8 mouse cellular contexts compared by ENCODE assay signal in the genomic region with DNA sequence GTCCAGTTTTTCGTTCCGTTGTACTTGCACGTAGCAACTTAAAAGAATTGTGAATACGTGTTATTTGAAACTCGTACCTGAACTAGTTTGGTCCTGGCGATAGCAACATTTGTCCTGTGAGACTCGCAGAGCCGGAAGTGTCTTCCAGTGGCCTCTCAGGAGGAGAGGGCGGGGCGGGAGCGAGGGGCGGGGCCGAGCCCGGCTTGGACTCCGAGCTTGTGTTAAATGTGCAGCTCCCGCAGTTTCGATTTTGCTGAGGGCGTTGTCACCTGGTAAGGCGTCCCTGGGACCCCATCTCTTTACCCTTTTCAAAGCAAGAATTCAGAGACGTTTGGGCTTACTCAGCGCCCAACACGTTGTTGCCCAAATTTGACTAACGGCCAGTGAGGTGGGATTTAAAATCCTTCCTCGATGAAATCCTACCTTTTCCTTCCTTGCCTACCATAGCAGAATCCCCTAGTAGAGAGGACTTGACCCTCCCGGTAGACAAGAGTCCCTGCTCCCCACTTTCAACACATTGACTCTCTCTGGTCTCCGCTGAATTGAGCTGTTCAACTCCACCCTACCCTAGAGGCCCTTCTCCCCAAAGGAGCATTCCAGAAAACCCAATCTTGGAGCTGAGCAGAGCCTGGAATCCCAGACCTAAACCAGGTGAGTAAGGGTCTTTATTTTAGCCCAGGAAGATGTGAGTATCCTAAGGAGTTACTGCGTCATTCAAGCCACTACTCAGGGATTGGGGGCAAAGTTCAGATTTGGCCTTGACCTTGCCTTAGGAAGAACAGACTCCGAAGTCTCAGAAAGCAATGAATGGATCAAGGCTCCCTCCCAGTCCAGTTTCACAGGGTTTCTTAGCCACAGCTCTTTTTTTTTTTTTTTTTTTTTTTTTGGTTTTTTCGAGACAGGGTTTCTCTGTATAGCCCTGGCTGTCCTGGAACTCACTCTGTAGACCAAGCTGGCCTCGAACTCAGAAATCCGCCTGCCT. TPM values are rescaled to one million over a fixed set of nuclear protein-coding genes. Genes with fewer than 3 reads are reported as not detected.
DNase-seq lines count a peak whose midpoint lies in the region; ATAC-seq and TF ChIP-seq lines count a peak whose summit lies in the region.

A gene (plus strand): TSS at position 189 of the 982 bp plus-strand sequence.

- peak within 1 kb of the TSS; percentile 2; the same call in 1 of the 2 replicates for H3K27ac ChIP-seq in CH12.LX (ENCODE audit: insufficient read depth, low read depth)
- no peak within 1 kb of the TSS for H3K27ac ChIP-seq in forebrain, embryonic 13.5 days
- H3K27ac ChIP-seq in limb, embryonic 13.5 days, result no peak within 1 kb of the TSS
- no peak within 1 kb of the TSS for H3K27ac ChIP-seq in midbrain, embryonic 14.5 days (replicated peaks; ENCODE audit: low read depth, low read length)
- H3K27ac ChIP-seq in stomach, embryonic 16.5 days (ENCODE audit: low read length), result peak within 1 kb of the TSS; percentile 66; the same call in 1 of the 2 replicates

- no peaks in the 10 kb centered on the region for H3K27me3 ChIP-seq in CH12.LX (replicated peaks)
- H3K27me3 ChIP-seq in forebrain, embryonic 13.5 days, result no peaks in the 10 kb centered on the region
- H3K27me3 ChIP-seq in limb, embryonic 13.5 days, result no peaks in the 10 kb centered on the region
- H3K27me3 ChIP-seq in midbrain, embryonic 14.5 days (ENCODE audit: control insufficient read depth, insufficient read depth, low read length), result no peaks in the 10 kb centered on the region
- no peaks in the 10 kb centered on the region for H3K27me3 ChIP-seq in stomach, embryonic 16.5 days (ENCODE audit: control insufficient read depth, insufficient read depth, low read length)

- peak within 1 kb of the TSS; percentile 97 for H3K4me2 ChIP-seq in CH12.LX (ENCODE audit: insufficient read depth, low read depth, poor library complexity, severe bottlenecking)
- H3K4me2 ChIP-seq in forebrain, embryonic 13.5 days, result peak within 1 kb of the TSS; percentile 58
- H3K4me2 ChIP-seq in limb, embryonic 13.5 days (replicated peaks), result peak within 1 kb of the TSS; percentile 65
- H3K4me2 ChIP-seq in midbrain, embryonic 14.5 days (ENCODE audit: low read length), result peak within 1 kb of the TSS; percentile 36
- H3K4me2 ChIP-seq in stomach, embryonic 16.5 days (ENCODE audit: low read depth, low read length), result peak within 1 kb of the TSS; percentile 66

- no peak for ATAC-seq in forebrain, embryonic 13.5 days
- peak; percentile 69 to 71 for ATAC-seq in hematopoietic stem cell, adult 5-6 weeks (replicated peaks in 1 of 2; ENCODE audit: insufficient read depth in 1 of 2, low FRiP score in 2 of 2, low TSS enrichment in 1 of 2, low read depth in 1 of 2, poor library complexity in 2 of 2, severe bottlenecking in 2 of 2)
- peak; percentile 36; the same call in 1 of the 2 replicates for ATAC-seq in limb, embryonic 13.5 days (ENCODE audit: low FRiP score, low read depth)
- no peak for ATAC-seq in midbrain, embryonic 14.5 days (ENCODE audit: low FRiP score, low TSS enrichment)
- peak; percentile 89; the same call in 1 of the 2 replicates for ATAC-seq in stomach, embryonic 16.5 days (ENCODE audit: insufficient read depth, low FRiP score)
- no peak for ATAC-seq in frontal cortex, adult (ENCODE audit: low TSS enrichment)

- no peaks in the 10 kb centered on the region for H3K9me3 ChIP-seq in CH12.LX (replicated peaks; ENCODE audit: low read length)
- H3K9me3 ChIP-seq in forebrain, embryonic 13.5 days (replicated peaks), result no peaks in the 10 kb centered on the region
- H3K9me3 ChIP-seq in limb, embryonic 13.5 days, result no peaks in the 10 kb centered on the region
- H3K9me3 ChIP-seq in midbrain, embryonic 14.5 days (ENCODE audit: control insufficient read depth, low read length), result no peaks in the 10 kb centered on the region
- H3K9me3 ChIP-seq in stomach, embryonic 16.5 days (replicated peaks; ENCODE audit: control insufficient read depth, low read length), result no peaks in the 10 kb centered on the region

- H3K4me1 ChIP-seq in CH12.LX (ENCODE audit: control insufficient read depth in 1 of 2, insufficient read depth in 2 of 2), result peaks cover 0 to 28% of the 10 kb centered on the region in 2 experiments; a peak in 2 of 4 replicates
- peaks cover 8% of the 10 kb centered on the region for H3K4me1 ChIP-seq in forebrain, embryonic 13.5 days
- H3K4me1 ChIP-seq in limb, embryonic 13.5 days, result peaks cover 9% of the 10 kb centered on the region
- H3K4me1 ChIP-seq in midbrain, embryonic 14.5 days (ENCODE audit: control insufficient read depth, insufficient read depth, low read length), result no peaks in the 10 kb centered on the region
- H3K4me1 ChIP-seq in stomach, embryonic 16.5 days (ENCODE audit: control insufficient read depth, insufficient read depth, low read length), result no peaks in the 10 kb centered on the region

- peak; percentile 59 for TF ChIP-seq POLR2A in CH12.LX (IDR thresholded peaks at IDR 0.05; ENCODE audit: low read depth, low read length)

- TF ChIP-seq CTCF in CH12.LX (conservative IDR thresholded peaks at IDR 0.05 in 1 of 2, IDR thresholded peaks at IDR 0.05 in 1 of 2; ENCODE audit: low read depth in 2 of 2, low read length in 2 of 2), result no peak

- in situ Hi-C loops in CH12.LX (cut with MboI; ENCODE audit: low pct_ligation_motif_present, low pct_unique_long_range_greater_than_20kb, low sequenced_read_pairs), result no loop called here

- H3K79me2 ChIP-seq in CH12.LX (replicated peaks; ENCODE audit: control insufficient read depth, extremely low read depth, insufficient read depth, poor library complexity, severe bottlenecking), result no peaks in the 10 kb centered on the region

- no peak for TF ChIP-seq EP300 in CH12.LX (IDR thresholded peaks at IDR 0.05; ENCODE audit: low read length)

- dilution Hi-C loops in CH12.LX (cut with MboI; ENCODE audit: extremely low pct_ligation_motif_present, extremely low pct_unique_long_range_greater_than_20kb, low sequenced_read_pairs), result no loop called here

- H3K9ac ChIP-seq in CH12.LX (ENCODE audit: insufficient read depth, low read depth), result peak within 1 kb of the TSS; percentile 34
- peak within 1 kb of the TSS; percentile 59 for H3K9ac ChIP-seq in forebrain, embryonic 13.5 days
- H3K9ac ChIP-seq in limb, embryonic 13.5 days, result peak within 1 kb of the TSS; percentile 57
- H3K9ac ChIP-seq in midbrain, embryonic 14.5 days (replicated peaks; ENCODE audit: low read length), result 0 out of 2 replicates have a peak within 1 kb of the TSS, but pooled peaks have one; percentile 6
- H3K9ac ChIP-seq in stomach, embryonic 16.5 days (ENCODE audit: low read length), result peak within 1 kb of the TSS; percentile 75

- peak; percentile 89 for DNase-seq in CH12.LX (ENCODE audit: extremely low read depth)
- DNase-seq in adrenal gland, postnatal 14 days, result peak; percentile 87
- DNase-seq in midbrain, embryonic 14.5 days, result peak; percentile 70

- H3K36me3 ChIP-seq in CH12.LX (replicated peaks in 1 of 2; ENCODE audit: control insufficient read depth in 1 of 2, insufficient read depth in 1 of 2, low read length in 1 of 2), result peaks cover 28 to 61% of the 10 kb centered on the region in 2 experiments
- H3K36me3 ChIP-seq in forebrain, embryonic 13.5 days (ENCODE audit: poor library complexity, severe bottlenecking), result peaks cover 50% of the 10 kb centered on the region
- peaks cover 41% of the 10 kb centered on the region for H3K36me3 ChIP-seq in limb, embryonic 13.5 days
- peaks cover 42% of the 10 kb centered on the region for H3K36me3 ChIP-seq in midbrain, embryonic 14.5 days (ENCODE audit: control insufficient read depth, insufficient read depth, low read length)
- peaks cover 11% of the 10 kb centered on the region for H3K36me3 ChIP-seq in stomach, embryonic 16.5 days (ENCODE audit: control insufficient read depth, insufficient read depth, low read length)

- H3K4me3 ChIP-seq in CH12.LX (replicated peaks in 1 of 3; ENCODE audit: low read depth in 2 of 3, low read length in 2 of 3, poor library complexity in 1 of 3), result peak within 1 kb of the TSS; percentile 38 to 51 (median 38)
- H3K4me3 ChIP-seq in forebrain, embryonic 13.5 days, result peak within 1 kb of the TSS; percentile 34
- peak within 1 kb of the TSS; percentile 41 for H3K4me3 ChIP-seq in limb, embryonic 13.5 days
- H3K4me3 ChIP-seq in midbrain, embryonic 14.5 days (replicated peaks; ENCODE audit: low read depth, low read length), result no peak within 1 kb of the TSS
- peak within 1 kb of the TSS; percentile 61 for H3K4me3 ChIP-seq in stomach, embryonic 16.5 days (replicated peaks; ENCODE audit: low read length)

- 20% methylated on average over 30 of the region's 31 CpGs for WGBS in forebrain, embryonic 13.5 days
- WGBS in limb, embryonic 13.5 days, result 19% methylated on average over 30 of the region's 31 CpGs
- 19% methylated on average over 30 of the region's 31 CpGs for WGBS in midbrain, embryonic 14.5 days
- WGBS in stomach, embryonic 16.5 days, result 14% methylated on average over 29 of the region's 31 CpGs

- no peak for TF ChIP-seq RAD21 in CH12.LX (IDR thresholded peaks at IDR 0.05; ENCODE audit: low read depth, low read length)

TF ChIP-seq in CH12.LX, 34 proteins besides CTCF, POLR2A, EP300 and RAD21:
- TF ChIP-seq TBP (conservative IDR thresholded peaks at IDR 0.05; ENCODE audit: low read depth, low read length) (peak; percentile 73; the same call in 1 of the 2 replicates), SIN3A (IDR thresholded peaks at IDR 0.05; ENCODE audit: low read length) (peak; percentile 80), MAZ (IDR thresholded peaks at IDR 0.05; ENCODE audit: low read depth, low read length) (peak; percentile 78; the same call in 1 of the 2 replicates), GABPA (IDR thresholded peaks at IDR 0.05; ENCODE audit: insufficient replicate concordance, low read depth, low read length) (no peak), ELF1 (IDR thresholded peaks at IDR 0.05; ENCODE audit: low read depth, low read length) (peak; percentile 90), HCFC1 (IDR thresholded peaks at IDR 0.05; ENCODE audit: low read depth, low read length) (peak; percentile 50), RCOR1 (conservative IDR thresholded peaks at IDR 0.05; ENCODE audit: low read depth, low read length) (no peak), NELFE (IDR thresholded peaks at IDR 0.05; ENCODE audit: low read depth, low read length) (0 out of 2 replicates have a peak, but pooled peaks have one; percentile 46), CHD1 (IDR thresholded peaks at IDR 0.05; ENCODE audit: low read depth, low read length) (no peak)

RNA-seq across cellular contexts. Expression of the gene that starts here (rescaled TPM):
- total RNA-seq in CH12.LX (2012; rRNA removed) (1.4 and 2.2 TPM in 2 replicates), CH12.LX (2014; rRNA removed) (2.6 and 2.8 TPM in 2 replicates)
- 6.8 and 9.1 TPM in 2 replicates for polyA plus RNA-seq in CH12.LX (2012; ENCODE audit: insufficient read length, low read depth)
- total RNA-seq in adrenal gland, postnatal 14 days (2021), result 9.6 and 11.0 TPM in 2 replicates
- polyA plus RNA-seq in forebrain, embryonic 13.5 days (2015; fragmentation: Nextera tagmentation; extraction: Ambion mirVana), result 1.1 and 1.3 TPM in 2 replicates
- total RNA-seq in hematopoietic stem cell, adult 5-6 weeks (2017), result 2.6 and 3.9 TPM in 2 replicates
- polyA plus RNA-seq in limb, embryonic 13.5 days (2015; fragmentation: Nextera tagmentation; extraction: Ambion mirVana), result 3.2 and 3.6 TPM in 2 replicates
- polyA plus RNA-seq in midbrain, embryonic 14.5 days (2014; fragmentation: Nextera tagmentation; extraction: Ambion mirVana), result 1.2 and 3.5 TPM in 2 replicates
- polyA plus RNA-seq in stomach, embryonic 16.5 days (2015; fragmentation: Nextera tagmentation; extraction: Ambion mirVana), result 10.3 and 12.4 TPM in 2 replicates

Comparison
In these comparisons a context has a peak if more than half of its experiments do, and no peak if none do; other contexts are left out.
1. H3K27ac ChIP-seq: peak in CH12.LX (single experiment) and stomach, embryonic 16.5 days (single experiment); none in forebrain, embryonic 13.5 days (single experiment), limb, embryonic 13.5 days (single experiment) and midbrain, embryonic 14.5 days (single experiment).
2. H3K4me2 ChIP-seq: peak in every context shown above with its lines; median percentile 97 in CH12.LX; 66 in stomach, embryonic 16.5 days; 65 in limb, embryonic 13.5 days; 58 in forebrain, embryonic 13.5 days; 36 in midbrain, embryonic 14.5 days.
3. H3K9ac ChIP-seq: peak in every context shown above with its lines; median percentile 75 in stomach, embryonic 16.5 days; 59 in forebrain, embryonic 13.5 days; 57 in limb, embryonic 13.5 days; 34 in CH12.LX; 6 in midbrain, embryonic 14.5 days.
4. ATAC-seq: peak in hematopoietic stem cell, adult 5-6 weeks (2 of 2), limb, embryonic 13.5 days (single experiment) and stomach, embryonic 16.5 days (single experiment); none in forebrain, embryonic 13.5 days (single experiment), midbrain, embryonic 14.5 days (single experiment) and frontal cortex, adult (single experiment).
5. Peak in every context shown above with its lines, with median percentiles within 50 percentile points of each other: DNase-seq.